Mouse (Mus musculus): ENCODE measurements around the gene Slc38a4. TPM values are rescaled to one million over a fixed set of nuclear protein-coding genes. Genes with fewer than 3 reads are reported as not detected.

Slc38a4 gene
- total RNA-seq, 1 experiment from 2014 or later: not detected

DNA sequence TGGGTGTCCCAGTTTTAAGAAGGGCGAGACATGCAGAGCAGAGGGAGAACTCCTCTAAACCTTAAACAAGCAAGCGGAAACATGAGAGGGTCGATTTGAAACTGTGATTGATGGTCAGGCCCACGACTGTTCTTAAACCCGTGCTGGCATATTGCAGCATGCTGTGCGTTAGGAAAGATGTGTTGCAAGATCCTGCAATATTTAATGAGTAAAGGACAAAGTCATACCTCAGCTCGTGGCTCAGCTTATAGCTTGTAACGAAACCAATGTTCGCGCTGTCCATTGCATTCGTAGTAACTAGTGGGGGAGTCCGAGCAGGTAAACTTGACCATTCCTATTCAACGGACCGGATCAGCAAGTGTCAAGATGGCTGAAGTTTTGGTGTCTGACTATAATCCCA lies 4.3 kb upstream of the Slc38a4 start:
- no peak for ATAC-seq (replicated peaks in 1 of 2; ENCODE audit: insufficient read depth in 1 of 2, low FRiP score in 2 of 2, low TSS enrichment in 1 of 2, low read depth in 1 of 2, poor library complexity in 2 of 2, severe bottlenecking in 2 of 2)

DNA sequence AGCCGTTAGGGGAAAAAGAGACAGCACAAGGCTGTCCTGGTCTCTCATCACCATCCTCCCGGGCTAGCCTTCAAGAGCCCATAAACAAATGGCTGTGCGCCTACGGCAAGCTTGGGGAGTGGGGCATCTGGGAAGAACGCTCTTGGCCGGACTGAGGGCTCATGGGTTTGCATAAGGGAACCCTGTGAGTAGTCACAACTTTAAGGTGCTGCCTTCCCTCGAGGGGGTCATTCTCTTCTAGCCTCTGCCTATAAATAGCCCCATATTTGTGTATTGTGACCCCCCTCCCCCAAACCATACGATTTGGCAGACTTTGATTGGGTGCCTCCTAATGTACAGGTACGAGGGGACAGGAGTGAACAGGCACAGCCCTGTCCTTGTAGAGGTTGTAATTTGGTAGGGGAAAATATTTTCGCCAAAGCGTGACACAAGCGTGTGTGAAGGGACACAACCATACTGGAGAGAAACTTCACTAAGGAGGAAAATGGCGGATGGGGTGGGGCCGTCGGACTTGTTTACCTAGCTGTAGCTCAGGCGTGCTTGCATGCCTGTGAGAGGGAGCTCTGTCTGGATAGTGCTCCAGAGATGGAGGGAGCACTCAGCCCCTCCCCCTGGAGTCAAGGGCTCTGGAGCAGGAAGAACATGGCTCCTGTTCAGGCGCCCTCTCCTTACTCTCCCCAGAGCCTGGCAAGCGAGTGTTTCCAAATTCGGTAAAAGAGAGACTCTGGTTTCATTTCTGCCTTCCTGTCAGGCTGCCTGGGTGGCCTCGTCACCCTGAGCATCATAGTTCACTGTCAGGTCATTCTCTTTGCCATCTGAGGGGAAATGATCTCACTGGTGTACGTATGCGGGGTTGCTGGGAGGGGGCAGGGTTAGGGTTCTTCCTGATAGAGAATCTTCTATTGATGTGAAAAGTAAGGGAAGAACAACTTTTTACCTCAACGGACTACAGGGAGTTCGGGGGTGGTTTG lies 3.6 kb upstream of the Slc38a4 start:
- no peak for ATAC-seq (replicated peaks in 1 of 2; ENCODE audit: insufficient read depth in 1 of 2, low FRiP score in 2 of 2, low TSS enrichment in 1 of 2, low read depth in 1 of 2, poor library complexity in 2 of 2, severe bottlenecking in 2 of 2)

DNA sequence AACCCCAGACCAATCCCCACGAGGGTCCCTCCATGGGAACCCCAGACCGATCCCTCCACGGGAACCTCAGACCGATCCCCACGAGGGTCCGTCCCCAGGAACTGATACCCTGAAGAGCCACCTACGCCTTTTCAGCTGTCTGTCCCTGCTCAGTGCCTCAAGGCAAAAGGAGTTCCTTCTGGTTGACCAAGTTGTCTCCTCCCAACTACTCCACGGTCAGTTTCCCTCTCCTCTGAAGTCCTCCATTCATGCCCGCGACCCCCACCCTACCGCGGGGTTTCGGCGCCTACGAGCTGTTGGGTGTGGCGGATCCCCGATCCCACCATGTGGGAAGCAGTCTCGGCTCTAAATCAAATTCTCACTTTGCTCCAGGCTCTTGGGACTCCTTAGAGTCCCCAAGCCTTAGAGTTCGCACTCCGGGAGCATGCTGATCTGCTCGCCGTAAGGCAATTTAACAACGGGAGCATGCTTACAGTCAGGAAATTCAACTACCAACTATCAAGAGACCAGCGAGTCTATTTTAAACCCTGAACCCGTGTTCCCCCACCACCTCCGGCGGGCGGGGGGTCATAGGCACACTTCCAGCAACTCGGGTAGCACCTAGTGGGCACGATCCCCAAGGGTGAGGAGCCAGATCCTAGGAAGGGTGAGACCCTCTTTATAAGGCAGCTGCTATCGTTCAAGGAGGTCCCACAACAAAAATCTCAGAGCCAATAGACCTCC lies 828 bp downstream of the Slc38a4 start:
- ATAC-seq (replicated peaks in 1 of 2; ENCODE audit: insufficient read depth in 1 of 2, low FRiP score in 2 of 2, low TSS enrichment in 1 of 2, low read depth in 1 of 2, poor library complexity in 2 of 2, severe bottlenecking in 2 of 2): no peak

DNA sequence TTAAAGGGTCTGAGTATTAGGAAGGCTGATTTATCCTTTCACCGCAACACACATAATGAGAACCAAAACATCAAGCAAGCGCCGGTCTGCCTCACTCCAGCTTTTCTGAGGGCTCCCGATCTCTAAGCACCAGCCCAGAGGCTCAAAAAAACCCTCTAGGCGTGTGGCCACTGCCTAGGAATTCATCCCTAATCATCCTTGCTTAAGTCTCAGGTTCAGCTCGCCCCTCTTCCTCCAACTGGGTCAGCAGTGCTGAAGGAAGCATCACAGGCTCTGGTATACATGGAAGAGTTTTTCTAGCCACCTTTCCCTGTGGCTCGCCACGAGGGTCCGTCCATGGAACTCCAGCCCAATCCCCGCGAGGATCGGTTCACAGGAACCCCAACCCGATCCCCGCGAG lies 1.6 kb downstream of the Slc38a4 start:
- ATAC-seq (replicated peaks in 1 of 2; ENCODE audit: insufficient read depth in 1 of 2, low FRiP score in 2 of 2, low TSS enrichment in 1 of 2, low read depth in 1 of 2, poor library complexity in 2 of 2, severe bottlenecking in 2 of 2): no peak

DNA sequence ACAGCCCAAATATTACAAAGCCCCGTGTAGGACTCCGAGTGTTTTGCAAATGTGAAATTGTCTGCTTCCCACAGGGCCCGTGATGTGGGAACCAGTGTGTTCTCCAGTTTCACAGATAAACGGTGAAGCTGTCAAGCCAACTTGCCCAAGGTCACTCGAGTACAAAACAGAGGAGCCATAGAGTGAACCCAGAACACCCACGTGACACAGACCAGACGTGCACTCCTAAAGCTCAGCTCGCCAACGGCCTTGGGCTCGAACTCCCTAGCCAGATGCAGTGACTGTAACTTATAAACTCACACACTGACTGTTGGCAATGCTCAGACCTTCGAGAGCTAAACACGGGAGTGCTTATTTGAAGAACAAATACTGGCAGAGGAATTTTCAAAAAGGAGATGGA lies 5.3 kb downstream of the Slc38a4 start:
- ATAC-seq (replicated peaks in 1 of 2; ENCODE audit: insufficient read depth in 1 of 2, low FRiP score in 2 of 2, low TSS enrichment in 1 of 2, low read depth in 1 of 2, poor library complexity in 2 of 2, severe bottlenecking in 2 of 2): no peak

DNA sequence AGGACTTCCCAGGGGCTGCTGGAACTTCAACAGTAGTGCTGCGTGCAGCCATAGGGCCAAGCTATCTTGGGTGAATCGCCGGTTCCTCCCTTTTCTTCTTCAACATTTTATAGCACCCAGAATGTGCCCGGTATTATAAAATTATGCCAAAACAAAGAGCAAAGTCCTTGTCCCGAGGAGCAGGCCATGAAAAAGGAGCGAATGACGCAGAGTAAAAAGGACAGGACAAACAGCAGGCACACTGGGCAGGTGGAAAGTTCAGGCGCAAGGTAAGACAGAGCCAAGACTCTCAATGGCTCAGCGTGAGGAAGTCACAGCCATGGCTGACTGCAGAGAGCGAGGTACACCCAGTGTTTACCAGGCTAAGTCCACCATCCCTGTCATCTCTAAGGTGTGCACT lies 5.7 kb downstream of the Slc38a4 start:
- no peak for ATAC-seq (replicated peaks in 1 of 2; ENCODE audit: insufficient read depth in 1 of 2, low FRiP score in 2 of 2, low TSS enrichment in 1 of 2, low read depth in 1 of 2, poor library complexity in 2 of 2, severe bottlenecking in 2 of 2)

DNA sequence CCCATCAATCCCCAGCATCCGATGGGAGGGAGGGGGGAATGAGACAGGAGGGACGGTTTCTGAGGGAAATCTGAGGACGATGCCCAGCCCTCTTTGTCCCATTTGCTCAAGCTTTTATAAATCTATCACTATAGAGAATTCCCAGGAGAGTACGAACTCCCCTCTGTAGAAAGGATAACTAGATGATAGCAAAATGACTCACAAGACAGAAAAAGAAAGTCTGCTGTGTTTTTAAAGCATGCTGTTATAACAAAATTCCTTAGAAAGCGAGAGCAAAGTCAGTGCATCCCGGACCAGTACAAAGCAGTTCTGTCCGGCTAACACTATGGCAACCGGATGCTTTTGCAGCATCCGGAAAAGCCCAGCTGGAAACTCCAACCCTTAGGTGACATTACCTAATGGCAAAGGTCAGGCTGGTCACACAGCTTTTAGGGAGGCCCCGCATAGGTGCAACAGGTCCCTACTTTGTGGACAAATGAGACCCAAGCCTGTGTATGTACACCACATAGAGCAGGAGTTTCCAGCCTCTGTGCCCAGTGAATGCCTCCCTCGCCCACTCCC lies 6.4 kb downstream of the Slc38a4 start:
- ATAC-seq (replicated peaks in 1 of 2; ENCODE audit: insufficient read depth in 1 of 2, low FRiP score in 2 of 2, low TSS enrichment in 1 of 2, low read depth in 1 of 2, poor library complexity in 2 of 2, severe bottlenecking in 2 of 2): no peak

DNA sequence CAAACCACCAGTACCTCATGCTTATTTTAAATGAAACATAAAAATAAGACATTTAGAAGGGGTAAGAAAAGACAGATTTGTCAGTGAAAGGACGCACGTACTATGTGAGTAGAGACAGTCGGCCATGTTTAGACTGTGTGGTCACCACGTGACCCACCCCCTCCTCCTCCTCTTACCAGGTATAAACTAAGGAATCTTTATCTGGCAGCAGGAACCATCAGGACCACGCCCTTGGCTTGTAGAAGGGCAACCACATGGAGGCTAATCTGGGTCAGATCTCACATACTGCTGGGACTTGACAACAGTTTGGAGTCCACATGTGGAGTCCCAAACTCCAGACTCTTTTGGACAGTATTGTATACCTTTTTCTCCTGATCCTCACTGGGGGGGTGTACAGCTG lies 7.5 kb downstream of the Slc38a4 start:
- ATAC-seq (replicated peaks in 1 of 2; ENCODE audit: insufficient read depth in 1 of 2, low FRiP score in 2 of 2, low TSS enrichment in 1 of 2, low read depth in 1 of 2, poor library complexity in 2 of 2, severe bottlenecking in 2 of 2): no peak

DNA sequence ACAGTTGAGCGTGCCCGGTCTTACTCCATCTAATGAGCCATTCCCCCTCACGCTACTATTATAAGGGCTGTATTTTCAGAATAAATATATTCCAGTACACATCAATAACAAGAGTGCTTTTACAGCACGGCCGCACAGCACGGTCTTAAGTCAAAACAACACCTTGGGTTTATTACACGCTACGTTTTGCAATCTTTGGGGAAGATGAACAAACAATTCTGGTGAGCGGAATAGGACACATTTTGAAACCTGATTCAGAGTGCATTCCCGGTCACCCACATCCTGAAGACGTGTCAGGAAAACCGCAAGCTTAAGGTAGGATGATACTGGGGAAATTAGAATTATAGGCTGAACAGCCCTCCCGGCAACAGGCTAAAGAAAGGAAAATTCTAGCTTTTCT lies 11.8 kb downstream of the Slc38a4 start:
- ATAC-seq (replicated peaks in 1 of 2; ENCODE audit: insufficient read depth in 1 of 2, low FRiP score in 2 of 2, low TSS enrichment in 1 of 2, low read depth in 1 of 2, poor library complexity in 2 of 2, severe bottlenecking in 2 of 2): no peak

DNA sequence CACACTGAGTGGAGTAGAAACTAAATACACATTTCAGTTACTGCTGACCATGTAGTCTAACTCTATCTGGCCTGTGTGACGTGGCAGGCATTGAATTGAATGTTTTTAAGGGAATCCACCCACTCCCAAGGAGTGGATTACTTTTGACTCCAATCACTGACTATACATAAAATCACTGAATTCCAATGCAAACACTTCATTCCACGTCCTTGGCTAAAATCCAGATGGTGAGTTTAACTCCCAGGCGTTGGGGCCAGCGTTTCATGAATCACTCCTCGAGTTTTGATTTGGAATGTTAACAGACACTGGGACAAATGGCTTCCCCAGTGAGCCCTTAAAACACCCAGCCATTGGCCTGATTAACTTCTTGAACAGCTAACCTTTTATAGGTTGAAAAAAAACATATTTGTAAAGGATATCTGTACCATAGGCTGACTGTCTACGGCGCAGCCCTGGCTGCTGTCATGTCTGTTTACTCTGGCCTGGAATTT lies 13.7 kb downstream of the Slc38a4 start:
- ATAC-seq (replicated peaks in 1 of 2; ENCODE audit: insufficient read depth in 1 of 2, low FRiP score in 2 of 2, low TSS enrichment in 1 of 2, low read depth in 1 of 2, poor library complexity in 2 of 2, severe bottlenecking in 2 of 2): no peak

DNA sequence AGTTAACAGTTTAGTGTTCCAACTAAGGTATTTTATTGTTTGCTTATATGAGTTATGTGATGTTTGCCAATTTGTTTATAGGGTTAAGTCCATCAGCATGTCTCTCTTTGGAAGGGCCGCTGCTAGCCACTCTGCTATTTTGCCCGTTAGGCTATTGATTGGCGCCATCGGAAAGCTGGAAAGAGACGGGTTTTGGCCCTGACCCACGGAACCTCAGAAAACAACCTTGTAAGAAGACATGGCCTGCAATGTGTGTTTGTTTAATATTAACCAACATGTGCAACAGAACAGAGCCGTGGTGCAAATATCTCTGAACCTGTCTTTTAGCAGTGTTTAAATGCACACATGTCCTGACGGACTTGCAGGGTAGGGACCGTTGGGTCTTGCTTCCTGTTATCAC lies 14.6 kb downstream of the Slc38a4 start:
- ATAC-seq (replicated peaks in 1 of 2; ENCODE audit: insufficient read depth in 1 of 2, low FRiP score in 2 of 2, low TSS enrichment in 1 of 2, low read depth in 1 of 2, poor library complexity in 2 of 2, severe bottlenecking in 2 of 2): no peak

DNA sequence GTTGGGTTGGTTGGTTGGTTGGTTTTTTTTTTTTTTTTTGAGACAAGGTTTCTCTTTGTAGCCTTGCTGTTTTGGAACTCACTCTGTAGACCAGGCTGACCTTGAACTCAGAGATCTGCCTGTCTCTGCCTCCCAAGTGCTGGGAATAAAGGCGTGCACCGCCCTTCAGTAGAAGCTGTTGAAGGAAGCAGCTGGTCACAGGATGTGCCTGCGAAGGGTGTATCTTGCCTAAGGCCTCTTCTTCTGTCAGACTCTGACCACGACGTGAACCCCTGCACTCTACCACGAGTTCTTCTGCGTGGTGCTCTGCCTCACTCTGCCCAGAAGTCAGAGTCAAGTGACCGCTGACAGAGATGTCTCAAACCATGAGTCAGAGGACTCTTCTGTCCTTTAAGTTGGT lies 18.0 kb downstream of the Slc38a4 start:
- ATAC-seq (replicated peaks in 1 of 2; ENCODE audit: insufficient read depth in 1 of 2, low FRiP score in 2 of 2, low TSS enrichment in 1 of 2, low read depth in 1 of 2, poor library complexity in 2 of 2, severe bottlenecking in 2 of 2): no peak

DNA sequence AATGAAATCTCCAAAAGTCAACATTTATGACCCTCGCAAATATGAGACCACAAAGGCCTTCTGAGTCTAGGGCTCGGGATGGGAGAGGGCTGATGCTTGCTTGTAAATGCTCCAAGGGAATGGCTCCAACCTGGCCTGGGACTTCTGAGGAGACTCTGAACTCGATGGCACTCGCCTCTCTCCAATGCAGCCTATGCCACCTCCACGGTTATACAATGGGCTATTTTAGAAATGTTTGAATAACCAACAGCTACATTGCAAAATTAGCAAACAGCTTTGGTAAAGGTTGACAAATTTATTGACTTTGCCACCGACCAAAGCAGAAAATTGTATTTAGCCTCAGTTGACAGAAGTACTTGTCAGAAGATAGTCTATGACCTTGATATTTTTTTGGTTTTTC lies 19.9 kb downstream of the Slc38a4 start:
- ATAC-seq (replicated peaks in 1 of 2; ENCODE audit: insufficient read depth in 1 of 2, low FRiP score in 2 of 2, low TSS enrichment in 1 of 2, low read depth in 1 of 2, poor library complexity in 2 of 2, severe bottlenecking in 2 of 2): no peak

DNA sequence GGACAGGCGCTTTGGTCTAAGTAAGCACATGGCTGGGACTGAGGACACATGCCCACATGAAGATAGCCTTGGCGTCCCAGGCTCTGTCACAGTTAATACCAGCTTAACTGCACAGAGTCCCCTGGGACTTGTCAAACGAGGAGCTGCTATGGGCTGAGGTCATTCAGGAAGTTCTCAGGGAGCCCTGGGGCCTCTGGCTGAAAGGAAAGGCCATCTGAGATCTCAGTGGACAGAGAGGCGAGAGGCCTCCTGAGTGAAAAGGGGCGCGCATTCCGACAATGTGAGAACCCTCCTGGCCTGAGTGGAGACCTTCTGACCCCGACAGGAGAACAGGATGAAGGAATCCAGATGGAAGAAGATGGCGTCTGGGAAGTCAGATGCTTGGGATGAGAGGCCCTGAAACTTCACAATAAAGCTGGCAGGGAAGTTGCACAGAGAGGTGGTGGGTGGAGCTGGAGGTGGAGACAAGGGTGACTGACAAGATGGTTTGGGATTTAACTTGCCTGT lies 22.2 kb downstream of the Slc38a4 start:
- ATAC-seq (replicated peaks in 1 of 2; ENCODE audit: insufficient read depth in 1 of 2, low FRiP score in 2 of 2, low TSS enrichment in 1 of 2, low read depth in 1 of 2, poor library complexity in 2 of 2, severe bottlenecking in 2 of 2): no peak

DNA sequence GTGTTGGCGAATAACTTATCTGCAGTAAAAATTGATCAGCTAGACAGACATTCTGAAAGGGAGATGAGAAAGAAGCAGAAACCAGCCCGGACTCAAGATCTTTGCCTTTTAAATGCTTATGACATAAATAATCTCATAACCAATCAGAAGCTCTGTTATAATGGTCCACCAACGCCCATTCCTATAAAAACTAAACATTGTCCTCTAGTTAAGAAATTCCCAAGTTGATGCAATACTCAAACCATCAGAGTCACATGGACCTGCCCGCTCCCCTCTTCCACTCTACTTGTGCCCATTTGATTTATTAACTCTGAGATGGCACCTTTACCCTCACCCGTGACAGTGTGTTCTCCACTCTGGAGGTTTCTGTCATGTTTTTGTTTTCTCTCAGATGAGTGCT lies 23.9 kb downstream of the Slc38a4 start:
- no peak for ATAC-seq (replicated peaks in 1 of 2; ENCODE audit: insufficient read depth in 1 of 2, low FRiP score in 2 of 2, low TSS enrichment in 1 of 2, low read depth in 1 of 2, poor library complexity in 2 of 2, severe bottlenecking in 2 of 2)

DNA sequence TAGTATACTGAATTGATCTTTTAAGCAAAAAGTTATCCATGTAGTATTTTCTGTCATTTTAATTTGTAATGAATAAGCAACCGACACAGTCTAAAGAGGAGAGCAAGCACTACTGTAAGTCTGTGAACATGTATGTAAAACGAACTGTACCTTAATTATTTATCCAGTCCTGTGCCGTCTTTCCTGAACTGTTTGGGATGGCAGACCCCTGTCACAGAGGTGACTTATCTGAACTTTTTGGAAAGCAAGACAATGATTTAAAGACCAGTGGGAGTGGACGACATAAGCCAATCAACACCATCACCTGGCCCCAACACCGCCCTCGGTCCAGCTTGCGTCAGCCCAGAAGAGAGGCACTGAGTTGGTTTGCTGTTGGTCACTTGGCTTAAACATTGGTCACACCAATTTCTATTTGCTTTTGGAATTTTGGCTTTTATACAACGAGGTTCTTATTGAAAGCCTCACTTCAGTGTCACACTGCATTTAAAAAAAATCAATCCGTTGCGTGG lies 24.7 kb downstream of the Slc38a4 start:
- no peak for ATAC-seq (replicated peaks in 1 of 2; ENCODE audit: insufficient read depth in 1 of 2, low FRiP score in 2 of 2, low TSS enrichment in 1 of 2, low read depth in 1 of 2, poor library complexity in 2 of 2, severe bottlenecking in 2 of 2)

DNA sequence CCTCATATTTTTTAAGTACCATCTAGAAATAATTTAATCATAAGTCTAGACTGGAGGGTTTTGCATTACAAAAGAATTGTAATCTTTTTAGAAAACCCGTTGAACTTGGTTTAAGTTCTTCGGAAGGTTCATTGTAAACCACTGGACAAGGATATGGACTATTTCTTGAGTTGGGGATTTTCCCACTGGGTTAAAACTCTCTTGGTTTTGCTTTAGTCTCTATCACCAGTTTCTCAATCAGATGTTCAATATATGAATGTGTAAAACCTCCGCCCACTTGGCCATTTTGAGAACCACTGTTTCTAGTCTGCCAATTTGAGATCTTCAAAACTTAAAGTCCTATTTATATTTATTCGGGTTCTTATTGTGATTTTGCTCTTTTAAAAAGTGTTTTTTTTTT lies 25.6 kb downstream of the Slc38a4 start:
- ATAC-seq (replicated peaks in 1 of 2; ENCODE audit: insufficient read depth in 1 of 2, low FRiP score in 2 of 2, low TSS enrichment in 1 of 2, low read depth in 1 of 2, poor library complexity in 2 of 2, severe bottlenecking in 2 of 2): no peak

Data from hematopoietic stem cell, adult 5-6 weeks (primary cell).